Mouse (Mus musculus) spleen, postnatal 10 days (tissue): ENCODE data around the gene Zdhhc6.

Source experiments
- DNase-seq, 2 experiments: peaks; one replicate each; pipeline ENCODE4 v3.0.0; 2021 to 2022; ENCODE audit warnings: low spot score in 2 of 2

Zdhhc6 gene

DNA sequence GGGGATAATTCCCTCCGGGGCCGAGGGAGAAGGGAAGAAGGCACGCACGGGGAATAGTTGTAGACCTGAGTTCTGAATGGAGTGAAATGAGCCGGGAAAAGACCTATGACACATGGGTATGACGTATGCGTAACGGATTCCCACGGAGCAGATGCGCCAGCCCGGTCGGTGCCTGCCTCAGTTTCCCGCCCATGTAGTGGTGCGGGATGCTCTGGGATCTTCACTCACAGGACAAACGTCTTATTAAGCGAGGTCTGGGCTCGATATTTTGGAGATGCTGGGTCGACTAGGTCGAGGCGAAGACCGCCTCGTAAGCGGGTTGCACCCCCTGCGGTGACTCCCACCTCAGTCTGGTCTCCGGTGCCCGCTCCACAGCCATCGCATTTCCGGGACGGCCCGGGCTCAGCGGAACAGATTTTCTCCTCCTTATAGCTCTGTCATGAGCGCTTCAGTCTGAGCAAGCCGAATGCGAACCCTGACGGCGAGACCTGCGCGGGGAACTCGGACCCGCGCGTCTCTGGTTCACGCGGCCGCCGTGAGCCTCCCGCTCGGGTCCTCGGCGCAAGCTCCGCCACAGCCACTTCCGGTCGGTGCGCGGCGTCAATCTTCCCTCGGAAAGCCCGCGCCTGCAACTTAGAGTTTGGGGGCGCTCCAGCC lies at the start of gene Zdhhc6:
Gene Zdhhc6 (minus strand): TSS at position 581 of the 657 bp plus-strand sequence.
- DNase-seq = peak; percentile 90 to 91

DNA sequence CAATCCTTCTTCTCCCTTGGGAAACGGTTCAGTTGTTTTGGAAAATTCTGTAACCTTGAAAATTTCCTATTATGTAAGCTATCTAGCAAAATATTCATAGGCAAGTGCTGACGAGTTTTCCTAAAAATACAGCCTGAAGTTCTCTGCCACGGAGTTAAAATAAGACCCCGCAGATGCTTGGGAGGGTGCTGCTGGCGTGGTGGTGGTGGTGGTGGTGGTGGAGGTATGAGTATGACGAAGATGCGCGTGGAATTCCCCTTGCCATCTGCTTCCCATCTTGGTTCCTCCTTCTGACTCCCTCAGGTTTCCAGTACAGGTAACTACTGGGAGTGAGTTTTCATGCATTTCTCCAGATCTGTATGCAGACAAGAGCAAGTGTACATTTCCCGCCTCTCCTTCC lies 46.8 kb upstream of the Zdhhc6 start:
- DNase-seq = no peak

DNA sequence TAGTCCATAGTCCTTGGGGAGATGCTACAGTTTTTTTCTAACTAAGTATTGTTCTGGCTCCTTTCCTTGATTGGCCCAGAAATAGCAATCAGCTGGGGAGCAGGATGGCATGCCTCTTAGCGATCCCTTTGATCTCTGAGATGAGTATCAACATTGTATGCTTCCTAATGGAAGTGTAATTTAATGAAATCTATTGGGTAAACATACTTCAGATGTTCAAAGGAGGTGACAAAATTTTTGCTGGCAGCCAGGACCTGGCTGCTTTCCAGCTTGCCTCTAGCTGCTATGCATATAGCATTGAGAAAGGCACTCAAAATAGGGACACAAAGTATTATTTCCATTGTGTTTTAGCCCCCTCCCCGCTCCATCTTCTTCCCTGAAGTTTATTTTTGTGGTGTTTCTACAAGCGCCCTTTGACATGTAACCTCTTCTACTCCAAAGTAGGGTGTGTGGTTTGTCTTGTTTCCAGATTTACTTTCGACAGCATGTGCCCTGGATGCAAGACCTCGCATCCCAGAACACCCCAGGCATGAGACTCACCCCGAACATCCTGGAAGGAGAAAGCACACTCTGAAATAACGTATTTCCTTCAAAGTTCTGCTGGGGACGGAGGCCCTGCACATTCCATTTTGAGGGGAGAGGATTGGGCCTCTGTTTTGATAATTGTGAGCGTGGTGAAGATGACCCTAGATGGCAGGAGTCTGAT lies 35.0 kb upstream of the Zdhhc6 start:
- DNase-seq = no peak

DNA sequence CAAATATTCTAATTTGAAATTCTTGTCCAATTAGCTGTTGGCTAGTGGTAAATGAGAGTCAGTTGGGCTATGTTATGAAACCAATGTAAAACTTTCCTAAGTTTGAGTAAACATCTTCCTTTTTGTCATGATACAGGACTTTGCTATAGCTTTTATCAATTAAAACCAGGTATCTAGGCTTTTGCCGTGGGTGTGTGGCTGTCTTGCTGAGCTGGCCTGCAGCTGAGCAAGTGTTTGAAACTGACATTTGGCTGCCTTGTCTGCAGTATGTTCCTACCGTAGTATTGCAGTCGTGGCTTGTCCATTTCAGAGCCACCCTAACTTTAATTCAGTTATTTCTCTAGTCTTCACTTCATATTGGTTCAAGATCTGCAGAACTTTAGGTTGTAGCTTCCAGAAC lies 32.4 kb upstream of the Zdhhc6 start:
- no peak for DNase-seq

DNA sequence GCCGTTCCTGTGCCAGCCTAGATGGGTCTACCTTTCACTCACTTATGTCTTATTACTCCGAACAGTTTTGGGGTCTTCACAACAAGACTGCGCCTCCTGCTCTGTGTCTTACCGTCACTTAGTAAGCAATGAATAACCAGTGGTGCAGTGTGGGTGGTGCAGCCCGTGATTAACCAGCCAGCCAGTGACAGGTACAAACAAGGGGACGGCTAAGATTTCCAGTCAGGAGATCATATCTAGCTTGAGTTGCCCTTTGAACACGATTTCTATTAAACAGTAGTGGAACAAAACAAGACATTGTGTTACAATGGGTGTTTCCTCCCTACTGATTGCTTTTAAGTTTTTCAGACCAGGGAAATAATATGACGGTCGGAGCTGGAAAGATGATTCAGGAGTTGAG lies 27.4 kb upstream of the Zdhhc6 start:
- no peak for DNase-seq

DNA sequence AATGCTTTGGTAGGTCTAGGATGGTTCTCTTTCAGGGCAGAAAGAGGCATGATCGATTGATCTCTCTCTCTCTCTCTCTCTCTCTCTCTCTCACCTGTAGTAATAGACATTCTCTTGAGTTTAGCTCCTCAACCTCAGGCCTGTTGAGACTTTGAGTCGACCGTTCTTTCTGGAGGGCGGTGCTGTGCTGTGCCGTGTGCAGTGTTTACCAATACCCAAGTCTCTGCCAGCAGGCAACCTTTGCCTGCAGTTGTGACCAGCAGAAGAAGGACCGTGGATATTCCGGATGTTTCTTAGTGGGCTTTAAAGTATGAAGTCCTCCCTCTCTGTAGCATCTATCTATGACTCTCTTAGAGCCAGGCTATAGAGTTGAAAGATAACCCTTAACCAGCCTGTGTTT lies 26.6 kb upstream of the Zdhhc6 start:
- DNase-seq = no peak

- no peak for DNase-seq
Observed at GRCm38 (mm10) chr19:55341377-55341776, 25.5 kb upstream of the Zdhhc6 start.

GRCm38 (mm10) chr19:55340521-55340920 lies 24.7 kb upstream of the Zdhhc6 start:
- DNase-seq = no peak

- no peak for DNase-seq
Observed at GRCm38 (mm10) chr19:55337664-55338063, 21.8 kb upstream of the Zdhhc6 start.

DNA sequence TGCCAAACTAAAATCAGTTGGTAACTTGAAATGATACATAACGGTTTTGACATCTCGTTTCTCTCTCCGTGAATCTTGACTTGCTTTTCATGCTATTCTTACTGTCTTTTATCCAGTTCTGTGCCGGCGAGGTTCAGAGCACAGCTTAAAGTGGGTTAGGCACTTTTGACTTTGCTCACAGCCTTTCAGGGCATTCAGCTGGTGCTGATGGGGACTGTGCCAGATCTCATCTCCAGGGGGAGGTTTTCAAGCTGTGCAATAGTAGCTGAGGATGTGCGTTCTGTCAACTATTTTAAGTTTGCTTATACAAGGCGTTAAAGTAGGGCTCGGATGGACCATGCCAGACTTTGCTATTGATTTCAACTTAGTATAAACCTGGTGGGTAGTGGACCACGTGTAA lies 21.2 kb upstream of the Zdhhc6 start:
- DNase-seq = no peak

- no peak for DNase-seq
Observed at GRCm38 (mm10) chr19:55336441-55336840, 20.6 kb upstream of the Zdhhc6 start.

GRCm38 (mm10) chr19:55335881-55336280 lies 20.0 kb upstream of the Zdhhc6 start:
- DNase-seq = no peak

DNA sequence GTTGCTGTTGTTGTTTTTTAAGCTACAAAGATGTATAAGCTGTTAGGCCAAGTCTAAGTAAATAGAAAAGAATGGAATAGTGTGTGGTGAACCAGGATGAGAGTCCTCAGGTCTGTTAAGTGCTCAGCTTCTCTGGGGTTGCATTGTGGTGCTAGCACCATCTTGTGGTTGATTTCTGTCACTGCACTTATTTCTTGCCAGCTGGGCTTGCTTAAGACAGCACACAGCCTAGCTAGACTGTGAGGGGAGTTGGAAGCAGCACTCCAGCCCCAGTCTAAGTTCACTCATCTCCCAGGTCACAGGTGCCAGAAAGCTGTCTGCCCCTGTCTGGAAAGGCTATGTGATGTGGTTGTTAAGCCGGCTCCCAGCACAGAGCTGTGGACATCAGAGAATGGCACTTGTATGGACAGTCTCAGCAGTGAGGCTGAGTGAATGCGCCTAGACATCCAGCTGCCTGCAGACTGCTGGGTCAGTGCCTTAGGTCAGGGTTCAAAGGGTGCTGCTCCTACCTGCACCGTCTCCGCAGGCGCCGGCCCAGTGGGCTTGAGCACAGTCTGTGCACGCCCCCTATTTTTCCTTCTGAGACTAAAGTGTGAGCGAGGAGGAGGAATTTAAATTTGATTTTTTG lies 16.9 kb upstream of the Zdhhc6 start:
- peak; percentile 27 to 59 for DNase-seq

- no peak for DNase-seq
Observed at GRCm38 (mm10) chr19:55331776-55332175, 15.9 kb upstream of the Zdhhc6 start.

DNA sequence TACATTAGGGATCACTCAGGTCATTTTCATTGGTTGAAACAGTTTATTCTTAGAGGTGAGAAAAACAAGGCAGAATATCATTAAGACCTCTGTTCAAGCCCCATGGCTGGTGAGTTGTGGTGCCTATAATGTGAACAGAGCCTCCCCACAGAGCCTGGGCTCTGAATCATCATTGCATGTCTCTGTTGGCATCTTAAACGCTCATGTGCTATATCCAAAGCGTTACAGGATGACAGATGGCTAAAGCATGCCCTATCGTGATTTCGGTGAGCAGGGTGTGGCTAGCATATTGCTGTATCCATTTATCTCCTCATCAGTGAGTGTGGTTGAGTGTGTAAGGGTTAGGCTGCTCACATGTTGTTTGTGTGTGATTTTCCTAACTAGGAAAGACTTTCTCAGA lies 11.7 kb upstream of the Zdhhc6 start:
- DNase-seq = no peak

- no peak for DNase-seq
Observed at GRCm38 (mm10) chr19:55322604-55323003, 6.8 kb upstream of the Zdhhc6 start.

DNA sequence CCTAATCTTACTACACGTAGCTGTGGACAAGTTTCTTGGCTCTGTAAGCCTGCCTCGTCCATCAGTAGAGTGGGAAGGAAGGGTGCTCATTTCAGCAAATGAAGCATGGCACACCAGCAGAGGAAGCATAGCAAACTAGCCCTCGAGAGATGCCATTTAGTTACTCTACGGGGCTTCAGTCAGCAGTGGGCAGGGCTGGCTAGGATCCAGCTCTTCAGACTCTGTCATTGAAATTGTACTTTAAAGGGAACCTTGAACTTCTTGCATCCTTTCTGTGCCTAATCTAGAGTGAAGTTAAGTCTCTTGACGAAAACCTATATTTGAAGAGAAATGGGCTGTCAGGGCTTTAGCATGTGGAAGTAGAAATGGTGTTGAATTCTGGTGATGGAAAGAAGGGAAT lies 3.7 kb upstream of the Zdhhc6 start:
- DNase-seq = no peak

- no peak for DNase-seq
Observed at GRCm38 (mm10) chr19:55319036-55319435, 3.2 kb upstream of the Zdhhc6 start.

DNA sequence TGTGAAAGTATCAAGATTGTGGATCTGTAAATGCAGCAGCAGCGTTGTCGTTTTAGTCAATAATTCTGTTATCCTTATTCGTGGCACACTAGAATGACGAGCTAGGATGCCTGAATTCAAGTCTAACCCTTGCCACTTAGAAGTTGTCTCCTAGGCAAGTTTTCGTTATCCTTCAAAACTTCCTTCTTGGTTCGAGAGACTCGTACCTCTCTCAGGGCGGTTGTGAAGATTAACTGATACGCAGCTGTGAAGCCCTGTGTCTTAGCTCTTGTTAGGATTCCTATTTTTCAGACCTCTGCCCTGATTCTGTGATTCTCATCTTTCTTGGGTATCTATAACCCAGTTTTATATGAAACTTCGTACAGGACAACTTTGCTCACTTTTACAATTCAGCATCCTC lies 1.1 kb upstream of the Zdhhc6 start:
- no peak for DNase-seq

GRCm38 (mm10) chr19:55316109-55316714 lies 380 bp upstream of the Zdhhc6 start, which contains the start of gene Vti1a:
Gene Vti1a, plus strand, starts transcription at chr19:55316295.
- DNase-seq = peak; percentile 86 to 90

GRCm38 (mm10) chr19:55313649-55314048 lies 2.2 kb downstream of the Zdhhc6 start:
- no peak for DNase-seq

GRCm38 (mm10) chr19:55311874-55312273 lies 4.0 kb downstream of the Zdhhc6 start:
- no peak for DNase-seq

DNA sequence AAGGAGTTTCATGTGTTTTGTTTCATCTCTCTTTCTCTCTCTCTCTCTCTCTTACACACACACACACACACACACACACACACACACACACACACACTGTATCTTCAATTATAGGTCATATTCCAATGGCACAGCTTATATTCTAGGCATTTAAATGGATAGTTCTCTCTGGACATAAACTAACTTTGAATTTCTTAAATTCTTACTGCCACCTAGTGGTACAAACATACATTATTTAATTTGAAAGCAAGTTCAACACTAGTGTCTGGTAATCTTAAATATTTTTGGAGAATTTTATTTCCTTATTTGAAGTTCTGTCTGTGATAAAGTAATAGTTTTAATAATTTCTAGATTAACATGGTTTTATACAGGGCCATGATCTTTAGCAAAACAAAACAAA lies 10.8 kb downstream of the Zdhhc6 start:
- no peak for DNase-seq
